Mouse (Mus musculus) liver, postnatal 0 days (tissue): Measurements from ENCODE around the gene Ndc80.

ENCODE experiments used
- CTCF ChIP-seq: sonication (generic); IDR thresholded peaks from 2 replicates; pipeline ENCODE4 v1.5.1; 2016; ENCODE audit warnings: antibody characterized with exemption, low read depth
- EP300 ChIP-seq: IDR thresholded peaks from 2 replicates; pipeline ENCODE4 v1.6.1; 2016; ENCODE audit warnings: antibody characterized with exemption, low read depth, mild to moderate bottlenecking

DNA sequence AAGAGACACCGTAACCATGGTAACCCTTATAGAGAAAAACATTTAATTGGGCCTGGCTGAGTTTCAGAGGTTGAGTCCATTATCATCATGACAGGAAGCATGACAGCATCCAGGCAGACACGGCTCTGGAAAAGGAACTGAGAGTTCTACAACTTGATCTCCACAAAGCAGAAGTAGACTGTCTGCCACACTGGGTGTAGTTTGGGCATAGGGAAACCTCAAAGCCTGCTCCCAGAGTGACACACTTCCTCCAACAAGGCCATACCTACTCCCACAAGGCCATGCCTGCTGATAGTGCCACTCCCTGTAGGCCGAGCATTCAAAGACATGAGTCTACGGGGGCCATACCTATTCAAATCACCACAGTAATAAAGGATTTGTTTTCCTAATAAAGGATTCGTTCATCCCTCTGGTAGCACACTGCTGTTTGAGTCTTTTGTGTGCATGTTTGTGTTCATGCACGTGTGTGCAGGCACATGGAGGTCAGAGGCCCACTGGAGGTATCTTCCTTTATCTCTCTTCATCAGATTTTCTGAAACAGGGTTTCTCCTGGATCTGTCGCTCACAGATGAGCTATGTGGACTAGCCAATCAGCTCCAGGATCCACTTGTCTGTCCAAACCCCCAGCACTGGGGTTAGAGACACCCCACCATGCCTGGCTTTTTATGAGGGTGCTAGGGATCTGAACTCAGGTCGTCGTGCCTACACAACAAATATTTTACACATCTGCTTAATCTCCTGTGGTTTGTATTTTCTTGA is 36.8 kb downstream of the Ndc80 start:
- TF ChIP-seq CTCF (no peak), EP300 (no peak)
